Mouse (Mus musculus) lung, embryonic 15.5 days (tissue): ENCODE data around the gene Fbxo41. TPM values are rescaled to one million over a fixed set of nuclear protein-coding genes. Genes with fewer than 3 reads are reported as not detected.

Source experiments
- ATAC-seq: fragments of 200-750 bp; cut with Nextera tagmentation; 2 replicates; pipeline ENCODE4 v1.8.0; 2017; ENCODE audit warnings: moderate number of reproducible peaks, borderline replicate concordance; ENCODE audit not compliant: low FRiP score, low TSS enrichment; ENCODE audit errors: extremely low read depth
- H3K27ac ChIP-seq: fragments of 300-500 bp; sonication (generic); 2 replicates; pipeline ENCODE4 v1.5.1; 2015; ENCODE audit warnings: moderate library complexity, mild to moderate bottlenecking, inconsistent platforms
- H3K27me3 ChIP-seq: fragments of 300-500 bp; sonication (generic); 2 replicates; pipeline ENCODE4 v1.6.1; 2015; ENCODE audit warnings: inconsistent platforms
- H3K36me3 ChIP-seq: fragments of 300-500 bp; sonication (generic); 2 replicates; pipeline ENCODE4 v1.6.1; 2015; ENCODE audit warnings: inconsistent platforms
- H3K4me1 ChIP-seq: fragments of 300-500 bp; sonication (generic); 2 replicates; pipeline ENCODE4 v1.6.1; 2015; ENCODE audit warnings: inconsistent platforms
- H3K4me2 ChIP-seq: fragments of 300-500 bp; sonication (generic); 2 replicates; pipeline ENCODE4 v1.6.1; 2015; ENCODE audit warnings: inconsistent platforms, mild to moderate bottlenecking, moderate library complexity
- H3K4me3 ChIP-seq: fragments of 300-500 bp; sonication (generic); 2 replicates; pipeline ENCODE4 v1.5.1; 2015; ENCODE audit warnings: mild to moderate bottlenecking, inconsistent platforms
- H3K9ac ChIP-seq: fragments of 300-500 bp; sonication (generic); 2 replicates; pipeline ENCODE4 v1.6.1; 2015; ENCODE audit warnings: inconsistent platforms
- H3K9me3 ChIP-seq: fragments of 300-500 bp; sonication (generic); 2 replicates; pipeline ENCODE4 v1.6.1; 2016; ENCODE audit warnings: inconsistent platforms
- WGBS: fragments of 180-500 bp; shearing (Covaris S2); methylation state at CpG from one replicate; pipeline ENCODE4 v1.1.7; 2015; 5-methylcytosine and 5-hydroxymethylcytosine counted together
- polyA plus RNA-seq: library from polyadenylated mRNA; unstranded; fragments of >200 nt; fragmentation: Nextera tagmentation; extraction: Ambion mirVana; gene quantifications from 2 replicates; pipeline ENCODE4 v1.2.1, GENCODE M21; 2015

Gene Fbxo41
- polyA plus RNA-seq, 1 experiment from 2014 or later, result 0.16 TPM

GRCm38 (mm10) chr6:85511286-85512055 lies 8.7 kb upstream of the Fbxo41 start:
- no peak overlapping the region for H3K9ac ChIP-seq
- H3K4me1 ChIP-seq, result peaks cover 26% of the 10 kb centered on the region
- no peaks in the 10 kb centered on the region for H3K36me3 ChIP-seq
- peaks cover 83% of the 10 kb centered on the region for H3K27me3 ChIP-seq
- under 1% methylated on average over 73 of the region's 88 CpGs for WGBS
- H3K27ac ChIP-seq, result no peak overlapping the region
- H3K4me3 ChIP-seq, result peak overlapping the region; percentile 22
- ATAC-seq, result no peak
- H3K4me2 ChIP-seq, result peak overlapping the region; percentile 80
- no peaks in the 10 kb centered on the region for H3K9me3 ChIP-seq

- H3K9ac ChIP-seq, result no peak overlapping the region
- H3K36me3 ChIP-seq, result no peaks in the 10 kb centered on the region
- no peaks in the 10 kb centered on the region for H3K9me3 ChIP-seq
- H3K27ac ChIP-seq, result no peak overlapping the region
- no peak overlapping the region for H3K4me2 ChIP-seq
- H3K27me3 ChIP-seq, result peaks cover 73% of the 10 kb centered on the region
- H3K4me3 ChIP-seq, result no peak overlapping the region
- no peak for ATAC-seq
- peaks cover 26% of the 10 kb centered on the region for H3K4me1 ChIP-seq
- 1% methylated on average over 6 of the region's 6 CpGs for WGBS
Measured at GRCm38 (mm10) chr6:85510476-85510875, 7.7 kb upstream of the Fbxo41 start.

- H3K4me2 ChIP-seq, result no peak overlapping the region
- peaks cover 59% of the 10 kb centered on the region for H3K27me3 ChIP-seq
- H3K9me3 ChIP-seq, result no peaks in the 10 kb centered on the region
- no peak overlapping the region for H3K9ac ChIP-seq
- no peak overlapping the region for H3K4me3 ChIP-seq
- no peaks in the 10 kb centered on the region for H3K36me3 ChIP-seq
- WGBS, result 38% methylated on average over 5 of the region's 5 CpGs
- H3K27ac ChIP-seq, result no peak overlapping the region
- H3K4me1 ChIP-seq, result peaks cover 22% of the 10 kb centered on the region
- no peak for ATAC-seq
Measured at GRCm38 (mm10) chr6:85508602-85509001, 5.8 kb upstream of the Fbxo41 start.

- Histone ChIP-seq H3K4me3 (no peak overlapping the region), H3K4me2 (no peak overlapping the region), H3K36me3 (no peaks in the 10 kb centered on the region), H3K9ac (no peak overlapping the region), H3K27ac (no peak overlapping the region), H3K27me3 (peaks cover 36% of the 10 kb centered on the region), H3K9me3 (no peaks in the 10 kb centered on the region), H3K4me1 (no peaks in the 10 kb centered on the region; the same call in 1 of the 2 replicates)
- 78% methylated on average over 2 of the region's 2 CpGs for WGBS
- ATAC-seq, result no peak
Measured at GRCm38 (mm10) chr6:85504908-85505307, 2.1 kb upstream of the Fbxo41 start.

- Histone ChIP-seq H3K27me3 (peaks cover 18% of the 10 kb centered on the region), H3K9ac (peak overlapping the region; percentile 40), H3K27ac (no peak overlapping the region), H3K4me1 (no peaks in the 10 kb centered on the region; the same call in 1 of the 2 replicates), H3K4me3 (peak overlapping the region; percentile 59), H3K9me3 (no peaks in the 10 kb centered on the region), H3K36me3 (no peaks in the 10 kb centered on the region), H3K4me2 (peak overlapping the region; percentile 93)
- peak; percentile 64; the same call in 1 of the 2 replicates for ATAC-seq
- WGBS, result 2% methylated on average over 32 of the region's 37 CpGs
Measured at GRCm38 (mm10) chr6:85502103-85502910, 487 bp downstream of the Fbxo41 start.

- H3K4me1 ChIP-seq, result no peaks in the 10 kb centered on the region; the same call in 1 of the 2 replicates
- H3K27me3 ChIP-seq, result peaks cover 18% of the 10 kb centered on the region
- 19% methylated on average over 6 of the region's 6 CpGs for WGBS
- no peak overlapping the region for H3K9ac ChIP-seq
- H3K4me3 ChIP-seq, result peak overlapping the region; percentile 59; the same call in 1 of the 2 replicates
- H3K27ac ChIP-seq, result no peak overlapping the region
- no peak for ATAC-seq
- H3K4me2 ChIP-seq, result peak overlapping the region; percentile 93
- H3K9me3 ChIP-seq, result no peaks in the 10 kb centered on the region
- H3K36me3 ChIP-seq, result no peaks in the 10 kb centered on the region
Measured at GRCm38 (mm10) chr6:85501571-85502102, 1.2 kb downstream of the Fbxo41 start.

GRCm38 (mm10) chr6:85500416-85500815 lies 2.4 kb downstream of the Fbxo41 start:
- Histone ChIP-seq H3K4me1 (no peaks in the 10 kb centered on the region; the same call in 1 of the 2 replicates), H3K9me3 (no peaks in the 10 kb centered on the region), H3K27ac (no peak overlapping the region), H3K4me3 (no peak overlapping the region), H3K36me3 (no peaks in the 10 kb centered on the region), H3K4me2 (no peak overlapping the region), H3K27me3 (peaks cover 18% of the 10 kb centered on the region), H3K9ac (no peak overlapping the region)
- no peak for ATAC-seq
- WGBS, result 42% methylated on average over 1 of the region's 1 CpGs

- ATAC-seq, result no peak
- WGBS, result 50% methylated on average over 9 of the region's 9 CpGs
- no peaks in the 10 kb centered on the region; the same call in 1 of the 2 replicates for H3K4me1 ChIP-seq
- H3K9me3 ChIP-seq, result no peaks in the 10 kb centered on the region
- H3K27ac ChIP-seq, result no peak overlapping the region
- H3K27me3 ChIP-seq, result peaks cover 10% of the 10 kb centered on the region
- H3K36me3 ChIP-seq, result no peaks in the 10 kb centered on the region
- H3K9ac ChIP-seq, result no peak overlapping the region
- H3K4me2 ChIP-seq, result no peak overlapping the region
- H3K4me3 ChIP-seq, result no peak overlapping the region
Measured at GRCm38 (mm10) chr6:85498147-85498546, 4.6 kb downstream of the Fbxo41 start.

- Histone ChIP-seq H3K4me2 (no peak overlapping the region), H3K4me3 (no peak overlapping the region), H3K27ac (no peak overlapping the region), H3K9ac (no peak overlapping the region), H3K4me1 (no peaks in the 10 kb centered on the region; the same call in 1 of the 2 replicates), H3K36me3 (no peaks in the 10 kb centered on the region), H3K9me3 (no peaks in the 10 kb centered on the region), H3K27me3 (peaks cover 5% of the 10 kb centered on the region; the same call in 1 of the 2 replicates)
- no peak for ATAC-seq
Measured at GRCm38 (mm10) chr6:85496976-85497375, 5.8 kb downstream of the Fbxo41 start.

- H3K9ac ChIP-seq, result no peak overlapping the region
- no peak overlapping the region for H3K4me2 ChIP-seq
- no peaks in the 10 kb centered on the region for H3K9me3 ChIP-seq
- no peak overlapping the region for H3K4me3 ChIP-seq
- no peaks in the 10 kb centered on the region for H3K4me1 ChIP-seq
- H3K36me3 ChIP-seq, result no peaks in the 10 kb centered on the region
- H3K27ac ChIP-seq, result no peak overlapping the region
- WGBS, result 87% methylated on average over 3 of the region's 3 CpGs
- H3K27me3 ChIP-seq, result no peaks in the 10 kb centered on the region
- ATAC-seq, result no peak
Measured at GRCm38 (mm10) chr6:85491606-85492005, 11.2 kb downstream of the Fbxo41 start.

GRCm38 (mm10) chr6:85490252-85490651 lies 12.5 kb downstream of the Fbxo41 start:
- no peaks in the 10 kb centered on the region for H3K36me3 ChIP-seq
- H3K27me3 ChIP-seq, result peaks cover 13% of the 10 kb centered on the region
- H3K4me1 ChIP-seq, result no peaks in the 10 kb centered on the region
- no peak overlapping the region for H3K4me3 ChIP-seq
- 78% methylated on average over 4 of the region's 4 CpGs for WGBS
- no peak for ATAC-seq
- H3K9ac ChIP-seq, result no peak overlapping the region
- H3K27ac ChIP-seq, result no peak overlapping the region
- H3K4me2 ChIP-seq, result no peak overlapping the region
- H3K9me3 ChIP-seq, result no peaks in the 10 kb centered on the region

- 56% methylated on average over 3 of the region's 3 CpGs for WGBS
- Histone ChIP-seq H3K27ac (no peak overlapping the region), H3K9me3 (no peaks in the 10 kb centered on the region), H3K4me1 (0 out of 2 replicates have a peak, but pooled peaks cover under 1% of the 10 kb centered on the region), H3K27me3 (peaks cover 19% of the 10 kb centered on the region), H3K36me3 (no peaks in the 10 kb centered on the region), H3K4me2 (no peak overlapping the region), H3K4me3 (no peak overlapping the region), H3K9ac (no peak overlapping the region)
- ATAC-seq, result no peak
Measured at GRCm38 (mm10) chr6:85489717-85490116, 13.1 kb downstream of the Fbxo41 start.
